Mouse (Mus musculus) stomach, embryonic 14.5 days (tissue): Measurements from ENCODE around the gene Acly. TPM values are rescaled to one million over a fixed set of nuclear protein-coding genes. Genes with fewer than 3 reads are reported as not detected.
A peak's percentile ranks its signal among the peaks of the same experiment; 100 is the strongest.

Experiments used
- ATAC-seq: fragments of 200-750 bp; cut with Nextera tagmentation; 2 replicates; pipeline ENCODE4 v1.8.0; 2017; ENCODE audit warnings: low read depth, moderate TSS enrichment; ENCODE audit not compliant: insufficient number of reproducible peaks, insufficient read depth, low FRiP score
- H3K27ac ChIP-seq: fragments of 300-500 bp; sonication (generic); 2 replicates; pipeline ENCODE4 v1.5.1; 2014; ENCODE audit warnings: mild to moderate bottlenecking, low read length, moderate library complexity, mixed read lengths
- H3K27me3 ChIP-seq: fragments of 300-500 bp; sonication (generic); 2 replicates; pipeline ENCODE4 v1.6.1; 2014; ENCODE audit warnings: low read length, control low read depth, mixed read lengths; ENCODE audit not compliant: control insufficient read depth, insufficient read depth
- H3K36me3 ChIP-seq: fragments of 300-500 bp; sonication (generic); 2 replicates; pipeline ENCODE4 v1.6.1; 2014; ENCODE audit warnings: mild to moderate bottlenecking, control low read depth, low read length, moderate library complexity, mixed read lengths; ENCODE audit not compliant: control insufficient read depth, insufficient read depth
- H3K4me1 ChIP-seq: fragments of 300-500 bp; sonication (generic); 2 replicates; pipeline ENCODE4 v1.6.1; 2014; ENCODE audit warnings: low read length, control low read depth, mixed read lengths; ENCODE audit not compliant: control insufficient read depth, insufficient read depth
- H3K4me2 ChIP-seq: fragments of 300-500 bp; sonication (generic); replicated peaks from 2 replicates; pipeline ENCODE4 v1.6.1; 2014; ENCODE audit warnings: low read depth, low read length, control low read depth
- H3K4me3 ChIP-seq: fragments of 300-500 bp; sonication (generic); 2 replicates; pipeline ENCODE4 v1.5.1; 2014; ENCODE audit warnings: low read depth, low read length, control low read depth
- H3K9ac ChIP-seq: fragments of 300-500 bp; sonication (generic); replicated peaks from 2 replicates; pipeline ENCODE4 v1.6.1; 2014; ENCODE audit warnings: low read depth, mild to moderate bottlenecking, control low read depth, low read length, moderate library complexity, mixed read lengths
- H3K9me3 ChIP-seq: fragments of 300-500 bp; sonication (generic); 2 replicates; pipeline ENCODE4 v1.6.1; 2016; ENCODE audit warnings: low read depth, low read length, control low read depth; ENCODE audit not compliant: control insufficient read depth
- WGBS: fragments of 180-500 bp; shearing (Covaris S2); extraction: QIAGEN DNeasy Blood & Tissue Kit; methylation state at CpG from one replicate; pipeline ENCODE4 v1.1.7; 2014; 5-methylcytosine and 5-hydroxymethylcytosine counted together
- polyA plus RNA-seq: library from polyadenylated mRNA; unstranded; fragments of >200 nt; fragmentation: Nextera tagmentation; extraction: Ambion mirVana; gene quantifications from 2 replicates; pipeline ENCODE4 v1.2.1, GENCODE M21; 2014

Gene Acly
- polyA plus RNA-seq, 1 experiment from 2014 or later = 161 TPM

- Histone ChIP-seq H3K4me1 (no peaks in the 10 kb centered on the region), H3K4me2 (no peak overlapping the region), H3K27ac (no peak overlapping the region), H3K9ac (no peak overlapping the region), H3K4me3 (no peak overlapping the region), H3K9me3 (no peaks in the 10 kb centered on the region), H3K27me3 (no peaks in the 10 kb centered on the region), H3K36me3 (peaks cover 85% of the 10 kb centered on the region)
- 94% methylated on average over 3 of the region's 3 CpGs for WGBS
- no peak for ATAC-seq
Observed at GRCm38 (mm10) chr11:100500241-100500640, 27.6 kb downstream of the Acly start.

GRCm38 (mm10) chr11:100493771-100494170, 34.0 kb downstream of the Acly start:
- no peak for ATAC-seq
- H3K27ac ChIP-seq = no peak overlapping the region
- no peaks in the 10 kb centered on the region for H3K27me3 ChIP-seq
- no peaks in the 10 kb centered on the region for H3K9me3 ChIP-seq
- WGBS = 91% methylated on average over 12 of the region's 12 CpGs
- H3K4me3 ChIP-seq = no peak overlapping the region
- H3K4me1 ChIP-seq = no peaks in the 10 kb centered on the region
- H3K36me3 ChIP-seq = peaks cover 83% of the 10 kb centered on the region
- H3K4me2 ChIP-seq = no peak overlapping the region
- H3K9ac ChIP-seq = no peak overlapping the region

- Histone ChIP-seq H3K9ac (no peak overlapping the region), H3K27ac (no peak overlapping the region), H3K4me3 (no peak overlapping the region), H3K27me3 (no peaks in the 10 kb centered on the region), H3K4me2 (no peak overlapping the region), H3K4me1 (no peaks in the 10 kb centered on the region), H3K36me3 (peaks cover 71% of the 10 kb centered on the region), H3K9me3 (no peaks in the 10 kb centered on the region)
- no peak for ATAC-seq
- 93% methylated on average over 6 of the region's 6 CpGs for WGBS
Observed at GRCm38 (mm10) chr11:100490951-100491350, 36.8 kb downstream of the Acly start.

- Histone ChIP-seq H3K4me2 (no peak overlapping the region), H3K4me3 (no peak overlapping the region), H3K27ac (no peak overlapping the region), H3K27me3 (no peaks in the 10 kb centered on the region), H3K4me1 (no peaks in the 10 kb centered on the region), H3K9ac (no peak overlapping the region), H3K9me3 (no peaks in the 10 kb centered on the region), H3K36me3 (peaks cover 73% of the 10 kb centered on the region)
- WGBS = 79% methylated on average over 8 of the region's 8 CpGs
- ATAC-seq = no peak
Observed at GRCm38 (mm10) chr11:100485801-100486538, 41.8 kb downstream of the Acly start.

- H3K9me3 ChIP-seq = no peaks in the 10 kb centered on the region
- H3K4me2 ChIP-seq = no peak overlapping the region
- H3K27ac ChIP-seq = no peak overlapping the region
- H3K36me3 ChIP-seq = peaks cover 71% of the 10 kb centered on the region
- H3K9ac ChIP-seq = no peak overlapping the region
- H3K4me1 ChIP-seq = no peaks in the 10 kb centered on the region
- no peaks in the 10 kb centered on the region for H3K27me3 ChIP-seq
- 93% methylated on average over 3 of the region's 3 CpGs for WGBS
- H3K4me3 ChIP-seq = no peak overlapping the region
- ATAC-seq = no peak
Observed at GRCm38 (mm10) chr11:100484461-100484860, 43.3 kb downstream of the Acly start.

GRCm38 (mm10) chr11:100479152-100479551, 48.6 kb downstream of the Acly start:
- Histone ChIP-seq H3K36me3 (peaks cover 57% of the 10 kb centered on the region), H3K27me3 (no peaks in the 10 kb centered on the region), H3K4me3 (no peak overlapping the region), H3K9me3 (no peaks in the 10 kb centered on the region), H3K4me1 (no peaks in the 10 kb centered on the region), H3K9ac (no peak overlapping the region), H3K4me2 (no peak overlapping the region), H3K27ac (no peak overlapping the region)
- no peak for ATAC-seq
- WGBS = 52% methylated on average over 7 of the region's 7 CpGs

GRCm38 (mm10) chr11:100476281-100476680, 51.5 kb downstream of the Acly start:
- Histone ChIP-seq H3K4me2 (no peak overlapping the region), H3K9me3 (no peaks in the 10 kb centered on the region), H3K4me3 (no peak overlapping the region), H3K36me3 (peaks cover 35% of the 10 kb centered on the region), H3K4me1 (peaks cover 6% of the 10 kb centered on the region), H3K27me3 (no peaks in the 10 kb centered on the region), H3K9ac (no peak overlapping the region), H3K27ac (no peak overlapping the region)
- 85% methylated on average over 5 of the region's 5 CpGs for WGBS
- no peak for ATAC-seq

GRCm38 (mm10) chr11:100472935-100473295, 54.9 kb downstream of the Acly start:
- 35% methylated on average over 5 of the region's 5 CpGs for WGBS
- ATAC-seq = peak; percentile 26; the same call in 1 of the 2 replicates
- H3K27me3 ChIP-seq = no peaks in the 10 kb centered on the region
- H3K4me1 ChIP-seq = peaks cover 17% of the 10 kb centered on the region
- peaks cover 17% of the 10 kb centered on the region for H3K36me3 ChIP-seq
- no peak overlapping the region for H3K27ac ChIP-seq
- peak overlapping the region; percentile 25; the same call in 1 of the 2 replicates for H3K4me2 ChIP-seq
- H3K9me3 ChIP-seq = no peaks in the 10 kb centered on the region
- H3K4me3 ChIP-seq = peak overlapping the region; percentile 93; the same call in 1 of the 2 replicates
- no peak overlapping the region for H3K9ac ChIP-seq
